Mouse (Mus musculus): Measurements from ENCODE around the gene Akp3. TPM values are rescaled to one million over a fixed set of nuclear protein-coding genes. Genes with fewer than 3 reads are reported as not detected.

Akp3 gene
- polyA plus RNA-seq, 1 experiment from 2014 or later: not detected

Other genes with a start within 250 kb of the Akp3 start
- not detected in 2 replicates for gene Alppl2, start 35.0 kb upstream of the Akp3 start, polyA plus RNA-seq (2014; fragmentation: Nextera tagmentation; extraction: Ambion mirVana)
- gene Alpi, start 23.4 kb upstream of the Akp3 start, polyA plus RNA-seq (2014; fragmentation: Nextera tagmentation; extraction: Ambion mirVana): not detected in 2 replicates
- gene Ecel1, start 31.5 kb downstream of the Akp3 start, polyA plus RNA-seq (2014; fragmentation: Nextera tagmentation; extraction: Ambion mirVana): 5.4 and 6.2 TPM in 2 replicates
- gene Prss56, start 58.3 kb downstream of the Akp3 start, polyA plus RNA-seq (2014; fragmentation: Nextera tagmentation; extraction: Ambion mirVana): not detected in 2 replicates
- 0.07 TPM in 1 of 2 replicates, not detected in the other for gene Chrnd, start 65.6 kb downstream of the Akp3 start, polyA plus RNA-seq (2014; fragmentation: Nextera tagmentation; extraction: Ambion mirVana)
- 0.23 TPM in 1 of 2 replicates, not detected in the other for gene Chrng, start 79.7 kb downstream of the Akp3 start, polyA plus RNA-seq (2014; fragmentation: Nextera tagmentation; extraction: Ambion mirVana)
- 138 and 141 TPM in 2 replicates for gene Eif4e2, start 88.9 kb downstream of the Akp3 start, polyA plus RNA-seq (2014; fragmentation: Nextera tagmentation; extraction: Ambion mirVana)
- 2.2 and 2.6 TPM in 2 replicates for gene Efhd1, start 139.4 kb downstream of the Akp3 start, polyA plus RNA-seq (2014; fragmentation: Nextera tagmentation; extraction: Ambion mirVana)
- gene Gigyf2, start 202.0 kb downstream of the Akp3 start, polyA plus RNA-seq (2014; fragmentation: Nextera tagmentation; extraction: Ambion mirVana): 53.1 and 55.8 TPM in 2 replicates

Measured in forebrain, embryonic 11.5 days (tissue).